Mouse (Mus musculus) lung, adult 2 months (tissue): ENCODE results near the gene Il12rb1. TPM values are rescaled to one million over a fixed set of nuclear protein-coding genes. Genes with fewer than 3 reads are reported as not detected.

Experiments used
- DNase-seq: peaks from one replicate; pipeline ENCODE4 v3.0.0; 2022
- H3K4me1 ChIP-seq: fragments of 200-500 bp; 2 replicates; pipeline ENCODE4 v1.6.1; 2011; ENCODE audit warnings: low read length; ENCODE audit not compliant: control insufficient read depth, insufficient read depth
- H3K4me3 ChIP-seq: fragments of 200-500 bp; replicated peaks from 2 replicates; pipeline ENCODE3; 2011; ENCODE audit warnings: low read depth, mild to moderate bottlenecking, control low read depth, low read length; ENCODE audit errors: extremely low read depth
- CTCF ChIP-seq: fragments of 200-500 bp; IDR thresholded peaks from 2 replicates; pipeline ENCODE4 v1.5.1; 2011; ENCODE audit warnings: mild to moderate bottlenecking, low read length, control low read depth; ENCODE audit not compliant: insufficient read depth
- POLR2A ChIP-seq: fragments of 200-500 bp; IDR thresholded peaks from 2 replicates; pipeline ENCODE4 v1.6.1; 2011; ENCODE audit warnings: low read depth, mild to moderate bottlenecking, control low read depth, low read length, borderline replicate concordance; ENCODE audit errors: extremely low read depth
- WGBS: fragments of 180-500 bp; shearing (Covaris S2); methylation state at CpG from one replicate; pipeline ENCODE4 v1.1.7; 2018; 5-methylcytosine and 5-hydroxymethylcytosine counted together
- polyA plus RNA-seq: library from polyadenylated mRNA; depleted of rRNA; stranded (reverse); fragments of >200 nt; gene quantifications from 2 replicates; pipeline ENCODE4 v1.2.3, GENCODE M21; 2012; rRNA removed

The Il12rb1 gene
- 0.86 and 1.5 TPM in 2 replicates for polyA plus RNA-seq

- Histone ChIP-seq H3K4me3 (no peak within 1 kb of the TSS), H3K4me1 (peaks cover 7% of the 10 kb centered on the region)
- TF ChIP-seq CTCF (no peak), POLR2A (no peak)
- WGBS: 55% methylated on average over 5 of the region's 5 CpGs
- DNase-seq: no peak
Observed at GRCm38 (mm10) chr8:70808239-70808638, at the start of gene Il12rb1. Gene Il12rb1 (plus strand): TSS chr8:70808449.

DNA sequence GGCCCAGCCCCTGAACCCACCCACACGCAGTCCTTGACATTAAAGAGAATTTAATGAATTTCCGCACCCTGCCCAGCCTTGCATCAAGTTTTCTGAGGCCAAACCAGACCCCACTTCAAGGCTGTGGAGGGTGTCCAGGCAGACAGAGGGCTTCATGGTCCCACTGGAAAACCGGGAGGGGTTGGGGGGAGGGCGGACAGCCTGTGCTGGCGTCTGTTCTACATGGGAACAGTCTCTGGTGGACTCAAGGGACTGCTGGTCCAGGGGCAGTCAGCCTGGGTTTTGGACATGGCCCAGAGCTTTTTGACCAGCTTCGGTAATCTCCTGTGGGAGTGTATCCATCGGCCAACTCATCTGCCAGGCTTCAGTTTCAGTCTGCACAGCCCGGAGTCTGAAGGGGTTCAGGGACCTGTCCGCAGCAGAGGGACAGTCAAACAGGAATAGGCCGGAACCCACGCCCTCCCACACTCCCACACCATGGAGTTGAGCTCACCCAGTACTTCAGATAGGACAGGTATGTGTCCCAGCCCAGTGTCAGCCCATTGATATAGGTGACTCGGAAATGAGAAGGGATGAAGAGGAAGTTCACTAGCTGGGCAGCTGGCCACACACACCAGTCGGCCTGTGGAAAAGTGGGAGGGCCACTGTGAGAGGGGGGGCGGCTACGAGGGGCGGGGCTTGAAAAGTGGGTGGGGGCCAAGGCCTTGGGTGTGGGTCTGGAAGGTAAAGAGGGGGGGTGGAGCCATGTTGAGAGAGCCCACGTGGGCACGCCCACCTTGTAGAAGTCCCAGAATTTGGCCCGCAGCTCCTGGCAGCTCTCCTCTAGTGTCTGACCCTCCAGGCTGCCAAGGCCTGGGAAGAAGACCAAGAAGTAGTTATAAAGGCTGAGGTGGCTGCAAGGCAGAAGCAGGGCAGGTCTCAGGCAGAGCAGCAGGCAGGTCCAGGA lies 49.4 kb upstream of the Il12rb1 start:
- 48% methylated on average over 19 of the region's 19 CpGs for WGBS
- peaks cover 16% of the 10 kb centered on the region for H3K4me1 ChIP-seq
- TF ChIP-seq POLR2A (peak; percentile 52; the same call in 1 of the 2 replicates), CTCF (no peak)
- no peak overlapping the region for H3K4me3 ChIP-seq
- peak; percentile 64 for DNase-seq

GRCm38 (mm10) chr8:70760350-70760749 lies 47.9 kb upstream of the Il12rb1 start:
- TF ChIP-seq CTCF: no peak
- TF ChIP-seq POLR2A: no peak
- WGBS: under 1% methylated on average over 22 of the region's 22 CpGs
- Histone ChIP-seq H3K4me1 (peaks cover 13% of the 10 kb centered on the region), H3K4me3 (peak overlapping the region; percentile 83)
- DNase-seq: no peak

DNA sequence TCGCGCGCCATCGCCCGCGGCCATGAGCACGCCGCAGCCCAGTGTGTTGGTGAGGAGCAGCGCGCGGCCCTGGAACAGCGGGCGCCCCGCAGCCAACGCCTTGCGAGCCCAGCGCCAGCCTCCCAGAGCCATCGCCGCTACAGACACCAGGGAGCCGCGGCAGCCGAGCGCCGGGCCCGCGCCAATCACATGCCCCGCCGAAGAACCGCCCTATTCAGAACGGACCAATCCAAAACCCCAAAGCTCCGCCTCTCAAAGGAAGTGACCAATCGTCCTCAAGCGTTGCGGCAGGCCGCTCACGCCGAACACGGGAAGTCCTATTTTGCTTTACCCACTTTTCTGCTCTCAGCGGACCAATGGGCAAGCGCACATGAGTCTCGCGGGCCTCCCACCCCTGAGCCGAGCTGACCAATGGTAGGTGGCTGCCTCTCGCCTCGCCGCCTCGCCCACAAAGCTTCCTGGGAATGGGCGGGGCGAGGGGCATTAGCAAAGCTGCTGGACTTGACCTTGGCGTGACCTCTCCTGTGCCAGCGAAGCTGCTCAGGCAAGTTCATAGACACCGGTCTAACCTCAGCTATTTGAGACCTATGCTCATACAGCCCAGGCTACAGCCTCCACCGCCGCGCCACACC lies 47.4 kb upstream of the Il12rb1 start, which contains the start of gene Mpv17l2:
Mpv17l2 (minus strand) TSS at position 172 of the 632 bp plus-strand sequence.
- TF ChIP-seq POLR2A (peak; percentile 46; the same call in 1 of the 2 replicates), CTCF (no peak)
- under 1% methylated on average over 55 of the region's 55 CpGs for WGBS
- peak; percentile 94 for DNase-seq

DNA sequence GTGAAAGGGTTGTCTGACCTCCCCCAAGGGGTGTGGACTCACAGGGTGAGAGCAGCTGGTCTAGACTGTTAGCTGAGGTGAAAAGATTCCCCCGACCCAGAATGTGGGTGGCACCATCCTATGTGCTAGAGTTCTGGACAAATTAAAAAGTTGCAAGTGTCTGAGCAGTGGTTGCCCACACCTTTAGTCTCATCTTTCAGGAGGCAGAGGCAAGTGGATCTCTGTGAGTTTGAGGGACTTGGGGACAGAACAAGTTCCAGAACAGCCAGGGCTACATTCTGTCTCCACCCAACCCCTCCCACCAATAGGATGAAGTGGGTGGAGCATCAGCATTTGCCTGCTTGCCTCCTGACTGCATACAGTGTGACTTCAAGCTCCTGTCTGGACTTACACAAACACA lies 46.1 kb upstream of the Il12rb1 start:
- Histone ChIP-seq H3K4me3 (no peak overlapping the region), H3K4me1 (peaks cover 25% of the 10 kb centered on the region)
- no peak for TF ChIP-seq CTCF
- TF ChIP-seq POLR2A: no peak
- WGBS: 65% methylated on average over 1 of the region's 1 CpGs
- no peak for DNase-seq

More for the DNA sequence above, 47.4 kb upstream of the Il12rb1 start, which contains the start of gene Mpv17l2:
- Histone ChIP-seq H3K4me1 (peaks cover 14% of the 10 kb centered on the region), H3K4me3 (peak within 1 kb of the TSS; percentile 83)

DNA sequence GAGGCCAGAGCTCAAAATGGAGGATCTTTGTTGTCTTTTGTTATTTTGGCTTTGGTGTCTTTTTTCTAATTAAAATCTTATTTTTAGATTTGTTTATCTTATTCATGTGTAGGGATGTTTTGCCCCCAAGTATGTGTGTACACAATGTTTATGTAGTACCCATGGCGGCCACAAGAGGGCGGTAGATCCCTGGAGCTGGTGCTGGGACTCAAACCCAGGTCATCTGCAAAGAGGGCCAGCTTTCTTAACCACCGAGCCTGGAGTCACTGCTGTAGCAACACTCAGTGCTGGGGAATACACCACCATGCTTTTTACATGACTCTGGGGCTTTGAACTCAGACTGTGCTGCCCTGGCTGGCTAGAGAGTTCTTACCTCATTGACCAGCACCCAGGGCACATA lies 44.9 kb upstream of the Il12rb1 start:
- 8% methylated on average over 3 of the region's 3 CpGs for WGBS
- peak; percentile 53 for DNase-seq
- H3K4me3 ChIP-seq: no peak overlapping the region
- H3K4me1 ChIP-seq: peaks cover 25% of the 10 kb centered on the region
- peak; percentile 71 for TF ChIP-seq CTCF
- no peak for TF ChIP-seq POLR2A

GRCm38 (mm10) chr8:70764026-70764425 lies 44.2 kb upstream of the Il12rb1 start:
- DNase-seq: no peak
- TF ChIP-seq CTCF (no peak), POLR2A (no peak)
- Histone ChIP-seq H3K4me3 (no peak overlapping the region), H3K4me1 (peaks cover 25% of the 10 kb centered on the region)
- WGBS: 73% methylated on average over 8 of the region's 8 CpGs

GRCm38 (mm10) chr8:70764676-70765075 lies 43.6 kb upstream of the Il12rb1 start:
- peaks cover 22% of the 10 kb centered on the region for H3K4me1 ChIP-seq
- WGBS: 86% methylated on average over 13 of the region's 13 CpGs
- TF ChIP-seq POLR2A: no peak
- no peak for TF ChIP-seq CTCF
- DNase-seq: no peak
- no peak overlapping the region for H3K4me3 ChIP-seq

DNA sequence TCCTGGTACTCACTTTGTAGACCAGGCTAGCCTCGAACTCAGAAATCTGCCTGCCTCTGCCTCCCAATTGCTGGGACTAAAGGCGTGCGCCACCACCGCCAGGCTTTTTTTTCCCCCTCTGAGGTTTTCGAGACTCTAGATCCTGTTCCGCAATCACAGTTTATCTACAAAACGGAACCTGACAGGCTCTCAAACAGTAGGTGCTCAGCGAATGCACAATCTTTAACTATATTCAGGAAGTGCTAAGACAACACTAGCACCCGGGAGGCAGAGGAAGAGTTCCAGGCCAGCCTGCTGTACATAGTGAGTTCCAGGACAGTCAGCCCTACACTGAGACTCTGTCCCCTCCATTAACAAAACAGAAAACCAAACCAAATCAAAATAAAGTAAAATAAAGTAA lies 42.9 kb upstream of the Il12rb1 start:
- 41% methylated on average over 9 of the region's 9 CpGs for WGBS
- peak; percentile 12 for DNase-seq
- Histone ChIP-seq H3K4me1 (peaks cover 17% of the 10 kb centered on the region), H3K4me3 (no peak overlapping the region)
- TF ChIP-seq CTCF: no peak
